Mouse (Mus musculus): ENCODE measurements around the gene Slc9a2.
"Not testable (repeated sequence)": the region's sequence is repeated elsewhere in the genome, so short reads cannot be mapped to it uniquely, and the experiment has no call there.

Gene Slc9a2

DNA sequence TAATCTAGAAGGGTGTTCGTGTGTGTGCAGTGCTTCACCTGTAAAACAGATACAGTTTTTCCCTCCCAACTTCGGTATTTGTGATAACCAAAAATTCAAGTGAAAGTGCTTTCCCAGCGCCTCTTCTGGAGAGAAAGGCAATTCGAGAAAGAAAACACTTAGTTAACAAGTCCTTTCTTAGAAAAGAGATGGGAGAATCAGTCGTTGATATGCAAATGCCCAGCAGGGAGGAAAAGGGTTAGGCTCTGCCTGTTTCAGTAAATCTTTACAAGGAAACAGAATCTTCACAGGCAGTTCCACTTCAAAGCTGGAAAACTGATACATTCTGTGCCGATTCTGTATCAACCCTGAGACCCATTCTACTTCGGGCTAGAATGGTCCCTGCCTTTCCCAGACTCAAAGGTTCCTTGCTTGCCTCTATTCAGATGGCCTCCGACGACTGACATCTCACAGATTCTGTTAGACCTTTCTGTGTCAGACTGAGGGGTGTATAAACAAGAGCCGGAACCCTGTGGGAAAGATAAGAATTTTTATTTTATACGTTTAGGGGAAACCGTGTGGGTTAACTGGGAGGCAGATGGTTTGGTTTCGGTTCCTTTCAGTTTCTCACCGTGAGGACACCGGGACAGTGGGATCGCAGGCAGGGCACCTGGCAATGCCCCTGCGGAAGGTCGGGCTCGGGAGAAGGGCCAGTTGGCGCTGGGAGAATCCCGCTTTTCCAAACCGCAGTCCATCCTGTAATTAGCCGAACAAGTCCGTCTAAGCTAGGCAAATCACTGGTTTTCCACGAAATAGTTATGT is at the start of gene Slc9a2:
Gene Slc9a2 (plus strand): TSS at position 508 of the 801 bp plus-strand sequence.
- DNase-seq (ENCODE audit: low read depth, low spot score), result peak; percentile 48

DNA sequence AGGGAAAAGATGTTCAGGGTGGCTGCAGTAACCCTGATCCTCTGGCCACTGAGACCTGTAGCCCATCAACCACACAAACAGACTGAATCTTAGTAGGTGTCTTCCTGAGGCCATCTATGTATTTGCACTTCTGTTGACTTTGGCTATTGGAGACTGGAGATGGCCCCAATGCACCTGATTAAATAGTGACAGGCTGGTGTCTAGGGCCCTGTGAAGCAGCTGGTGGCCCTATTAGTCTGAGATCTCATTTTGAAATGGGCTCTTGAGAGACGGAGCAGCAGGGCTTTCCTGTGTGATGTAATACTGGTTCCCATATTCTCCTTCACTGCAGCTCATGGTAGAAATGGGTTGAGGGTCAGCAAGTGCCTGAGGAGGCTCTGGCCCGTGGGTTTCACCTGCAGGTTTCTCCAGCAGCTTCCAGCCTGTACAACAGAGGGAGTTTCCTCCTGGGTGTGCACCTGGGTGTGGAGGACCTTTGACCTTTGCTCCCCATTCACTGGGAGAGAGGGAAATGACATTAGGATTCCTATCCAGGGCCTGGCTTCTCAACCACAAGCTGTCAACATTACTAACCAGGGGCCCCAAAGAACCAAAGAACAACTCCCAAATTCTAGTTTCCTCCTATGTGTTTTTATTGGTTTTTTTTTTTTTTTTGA is 47.8 kb upstream of the Slc9a2 start:
- no peak for DNase-seq (ENCODE audit: low read depth, low spot score)

DNA sequence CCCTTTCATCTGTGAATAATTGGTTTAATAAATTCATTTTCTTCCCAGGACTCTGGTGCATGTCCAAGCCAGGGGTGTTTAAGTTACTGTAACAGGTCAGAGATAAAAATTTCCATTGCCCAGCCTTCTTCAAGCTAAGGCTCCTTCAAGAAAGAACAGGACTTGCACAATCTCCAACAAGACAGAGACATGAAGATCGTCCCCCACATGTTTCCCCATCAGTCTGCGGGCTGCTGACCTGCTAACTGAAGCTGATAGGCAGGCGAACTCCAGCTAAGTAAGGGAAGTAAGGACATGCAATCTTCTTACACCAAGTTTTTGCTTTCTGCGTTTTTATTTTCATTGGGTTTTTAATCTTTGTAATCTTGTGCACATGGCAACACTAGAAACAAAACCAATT is 45.8 kb upstream of the Slc9a2 start:
- DNase-seq (ENCODE audit: low read depth, low spot score), result no peak

DNA sequence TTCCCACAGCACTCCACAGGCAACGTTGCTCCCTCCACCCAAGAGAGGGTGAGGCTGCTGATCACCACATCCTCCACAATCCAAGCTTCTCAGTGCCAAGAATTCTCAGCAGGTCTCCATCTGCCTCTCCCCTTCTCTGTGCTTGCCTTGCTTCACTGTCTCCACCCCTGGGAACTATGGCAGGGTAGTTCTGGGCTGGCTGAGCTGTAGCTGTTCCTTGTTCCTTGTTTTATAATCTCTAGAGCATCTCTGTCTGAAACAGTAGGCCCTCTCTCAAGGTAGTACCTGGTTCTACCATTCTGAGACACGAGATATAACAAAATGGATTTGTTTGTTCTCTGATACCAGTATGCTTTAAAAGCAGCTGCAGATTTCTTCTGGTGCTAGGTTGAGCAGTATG is 32.1 kb upstream of the Slc9a2 start:
- DNase-seq (ENCODE audit: low read depth, low spot score), result no peak

GRCm38 (mm10) chr1:40650803-40651497 is 29.4 kb upstream of the Slc9a2 start:
- no peak for DNase-seq (ENCODE audit: low read depth, low spot score)

GRCm38 (mm10) chr1:40657035-40657434 is 23.3 kb upstream of the Slc9a2 start:
- no peak for DNase-seq (ENCODE audit: low read depth, low spot score)

GRCm38 (mm10) chr1:40657978-40658496 is 22.3 kb upstream of the Slc9a2 start:
- DNase-seq (ENCODE audit: low read depth, low spot score), result peak; percentile 80

GRCm38 (mm10) chr1:40659017-40659416 is 21.4 kb upstream of the Slc9a2 start:
- DNase-seq (ENCODE audit: low read depth, low spot score), result peak; percentile 27

DNA sequence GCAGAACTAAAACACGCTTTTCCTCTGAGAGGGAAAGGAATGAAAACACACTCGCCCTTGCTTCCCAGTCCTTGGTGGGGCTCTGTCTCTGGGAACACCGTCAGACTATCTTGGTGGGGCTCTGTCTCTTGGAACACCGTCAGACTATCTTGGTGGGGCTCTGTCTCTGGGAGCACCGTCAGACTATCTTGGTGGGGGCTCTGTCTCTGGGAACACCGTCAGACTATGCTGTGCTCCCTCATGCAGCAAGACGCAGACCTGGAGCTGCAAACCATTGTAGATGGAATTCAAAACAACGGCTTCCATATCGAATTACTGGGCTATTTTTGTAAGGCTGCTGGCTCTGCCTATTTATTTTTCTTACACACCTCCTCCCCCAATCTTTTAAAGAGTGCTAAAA is 20.9 kb upstream of the Slc9a2 start:
- no peak for DNase-seq (ENCODE audit: low read depth, low spot score)

GRCm38 (mm10) chr1:40660838-40661237 is 19.5 kb upstream of the Slc9a2 start:
- no peak for DNase-seq (ENCODE audit: low read depth, low spot score)

DNA sequence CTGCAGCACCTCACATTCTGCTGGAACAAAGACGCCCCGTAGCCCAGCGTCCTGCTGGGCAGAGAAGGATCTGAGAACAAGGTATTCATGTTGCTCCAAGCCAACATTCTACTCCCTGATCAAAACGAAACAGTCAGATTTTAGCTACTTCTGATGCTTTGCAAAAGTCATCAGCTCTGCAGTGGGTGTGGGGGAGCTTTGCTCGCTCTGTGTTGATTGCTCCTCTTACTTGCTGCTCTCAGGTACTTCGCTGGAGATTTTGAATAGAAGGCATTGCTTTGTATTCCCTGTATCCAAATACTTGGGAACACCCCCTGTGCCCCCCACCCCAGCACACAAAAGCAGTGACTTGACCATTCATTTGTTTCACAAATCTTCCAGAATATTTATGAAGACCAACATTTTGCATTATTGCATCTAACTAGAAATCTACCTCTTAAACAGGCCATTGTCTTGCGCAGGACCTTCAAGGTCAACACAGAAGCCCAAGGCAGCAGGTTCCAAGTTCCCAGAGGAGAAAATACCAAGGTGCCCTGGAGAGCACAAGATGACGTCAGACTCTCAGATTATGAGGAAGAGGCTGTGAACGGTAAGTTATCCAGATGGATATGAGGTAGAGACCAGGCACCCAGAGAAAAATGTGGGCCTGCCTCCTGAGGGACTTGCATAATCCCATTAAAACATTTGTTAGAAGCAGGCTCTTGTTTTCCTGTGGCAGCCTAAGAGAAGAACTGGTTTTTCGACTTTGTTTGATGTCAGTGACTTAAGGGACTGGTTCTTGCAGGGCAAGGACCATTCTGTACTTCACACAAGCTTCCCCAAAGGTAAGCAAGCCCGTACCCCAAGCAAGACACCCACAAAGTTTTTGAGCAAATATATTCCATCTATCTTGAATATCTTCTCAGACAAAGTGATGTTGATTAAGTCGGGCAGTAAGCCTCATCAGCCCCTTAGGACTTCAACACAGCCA is 14.7 kb upstream of the Slc9a2 start:
- DNase-seq (ENCODE audit: low read depth, low spot score), result no peak

DNA sequence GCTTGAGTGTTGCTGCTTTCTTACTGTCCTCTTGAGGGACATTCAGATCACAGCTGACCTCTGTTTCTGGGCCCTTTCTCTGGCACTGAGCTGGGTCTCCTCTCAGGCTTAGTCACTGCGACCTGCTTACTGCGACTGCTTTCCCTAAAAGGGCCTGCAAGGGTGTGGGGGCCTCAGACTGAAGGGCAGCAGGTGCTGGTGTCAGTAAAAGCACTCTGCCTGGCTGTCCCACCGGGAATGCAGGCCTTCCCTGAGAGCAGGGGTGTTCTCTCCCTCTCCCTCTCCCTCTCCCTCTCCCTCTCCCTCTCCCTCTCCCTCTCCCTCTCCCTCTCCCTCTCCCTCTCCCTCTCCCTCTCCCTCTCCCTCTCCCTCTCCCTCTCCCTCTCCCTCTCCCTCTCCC is 12.9 kb upstream of the Slc9a2 start:
- DNase-seq (ENCODE audit: low read depth, low spot score), result not testable (repeated sequence)

DNA sequence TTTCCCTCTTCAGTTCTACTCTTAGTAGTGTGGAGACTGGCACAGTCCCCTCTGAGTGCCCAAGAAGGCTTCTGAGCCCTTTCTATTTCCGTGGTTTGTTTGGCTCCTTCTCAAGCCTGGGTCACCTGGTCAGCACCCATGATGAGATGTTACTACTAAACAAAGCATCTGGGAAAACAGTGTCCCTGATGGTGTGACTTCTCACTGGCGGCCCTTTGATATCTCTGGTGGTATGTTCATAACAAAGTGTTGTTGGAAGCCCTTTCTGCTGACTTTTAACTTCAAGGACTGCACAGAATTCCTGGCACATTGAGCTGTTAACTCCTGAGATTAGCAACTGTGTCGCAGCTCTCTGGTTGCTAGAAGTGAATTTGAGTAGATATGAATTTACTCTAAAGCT is 10.3 kb upstream of the Slc9a2 start:
- no peak for DNase-seq (ENCODE audit: low read depth, low spot score)

DNA sequence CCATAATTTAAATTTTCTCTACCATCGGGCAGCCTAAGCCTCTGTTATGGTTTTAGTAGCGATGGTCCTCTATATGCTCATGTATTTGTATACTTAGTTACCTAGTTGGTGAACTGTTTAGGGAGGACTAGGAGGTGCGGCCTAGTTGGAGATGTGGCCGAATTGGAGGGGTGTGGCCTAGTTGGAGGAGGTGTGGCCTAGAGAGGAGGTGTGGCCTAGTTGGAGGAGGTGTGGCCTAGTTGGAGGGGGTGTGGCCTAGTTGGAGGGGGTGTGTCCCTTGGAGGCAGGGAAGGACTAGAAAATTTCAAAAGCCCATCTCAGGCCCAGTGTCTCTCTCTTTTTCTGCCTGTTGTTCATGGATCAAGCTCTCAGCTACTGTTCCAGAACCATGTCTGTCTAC is 8.9 kb upstream of the Slc9a2 start:
- no peak for DNase-seq (ENCODE audit: low read depth, low spot score)

DNA sequence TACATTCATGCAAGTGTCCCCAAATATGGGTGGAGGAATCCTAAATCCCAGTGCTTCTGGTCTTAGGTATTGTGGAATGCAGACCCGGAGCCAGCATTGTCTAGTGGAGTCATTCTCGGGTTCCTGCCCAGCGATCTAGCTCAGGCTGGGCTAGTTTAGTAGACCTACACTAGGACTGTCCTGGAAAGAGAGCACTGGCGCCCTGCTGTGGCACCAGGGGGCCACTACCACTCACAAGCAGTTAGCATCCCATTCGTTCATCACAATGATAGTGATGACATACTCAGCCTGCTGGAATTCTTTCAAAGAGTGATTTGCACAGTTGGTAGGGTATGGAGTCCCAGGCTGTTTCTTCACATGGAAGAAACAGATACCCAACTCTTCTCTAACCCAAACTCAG is 3.1 kb upstream of the Slc9a2 start:
- DNase-seq (ENCODE audit: low read depth, low spot score), result no peak

- peak; percentile 71 for DNase-seq (ENCODE audit: low read depth, low spot score)
Measured at GRCm38 (mm10) chr1:40680868-40681698, 709 bp downstream of the Slc9a2 start.

DNA sequence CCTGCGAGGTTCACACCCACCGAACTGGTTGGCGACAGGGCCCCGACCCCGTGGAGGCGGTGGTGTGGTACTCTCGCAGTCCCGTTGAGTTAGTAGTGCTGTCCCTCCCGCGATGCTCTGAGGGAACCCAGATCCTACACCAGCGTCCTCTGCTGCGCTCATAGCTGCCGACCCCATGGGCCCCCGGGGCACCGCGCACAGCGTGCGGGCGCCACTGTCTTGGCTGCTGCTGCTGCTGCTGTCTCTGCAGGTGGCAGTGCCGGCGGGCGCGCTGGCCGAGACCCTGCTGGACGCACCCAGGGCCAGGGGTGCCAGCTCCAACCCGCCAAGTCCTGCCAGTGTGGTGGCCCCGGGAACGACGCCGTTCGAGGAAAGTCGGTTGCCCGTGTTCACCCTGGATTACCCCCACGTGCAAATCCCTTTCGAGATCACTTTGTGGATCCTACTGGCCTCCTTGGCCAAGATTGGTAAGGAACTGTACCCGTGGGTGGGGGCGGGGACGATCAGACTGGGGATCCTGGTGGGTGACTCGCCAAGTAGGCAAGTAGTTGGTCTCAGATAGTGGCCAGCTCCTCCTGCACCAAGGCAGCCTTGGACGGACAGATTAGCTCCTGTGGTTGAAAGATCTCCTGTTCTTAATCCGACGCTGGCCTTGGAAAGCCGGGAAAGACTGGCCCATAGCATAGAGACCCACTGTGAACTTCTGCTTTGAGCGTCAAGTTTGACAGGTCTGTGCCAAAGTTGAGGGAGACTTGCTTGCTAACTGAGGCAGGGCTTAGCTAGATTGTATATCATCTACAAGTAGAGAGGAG is 1.5 kb downstream of the Slc9a2 start:
- DNase-seq (ENCODE audit: low read depth, low spot score), result peak; percentile 50

DNA sequence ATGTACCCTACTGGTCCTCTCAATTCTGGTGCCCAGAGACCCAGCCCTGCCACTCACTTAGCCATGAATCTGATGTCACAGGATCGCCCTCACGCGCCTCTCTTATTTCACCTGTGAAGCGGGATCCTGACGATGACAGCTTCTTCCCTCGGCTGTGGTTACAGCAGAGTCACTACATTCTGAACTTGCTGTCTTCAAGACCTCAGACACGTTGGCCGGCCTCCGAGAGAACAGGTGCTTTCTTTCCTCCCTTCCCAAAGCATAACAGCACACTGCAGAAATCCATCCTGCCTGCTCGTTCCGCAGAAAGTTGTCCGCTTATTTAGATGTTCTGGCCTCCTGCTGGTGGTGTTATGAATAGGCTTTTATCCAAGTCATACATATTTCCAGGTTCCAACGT is 13.9 kb downstream of the Slc9a2 start:
- DNase-seq (ENCODE audit: low read depth, low spot score), result no peak

DNA sequence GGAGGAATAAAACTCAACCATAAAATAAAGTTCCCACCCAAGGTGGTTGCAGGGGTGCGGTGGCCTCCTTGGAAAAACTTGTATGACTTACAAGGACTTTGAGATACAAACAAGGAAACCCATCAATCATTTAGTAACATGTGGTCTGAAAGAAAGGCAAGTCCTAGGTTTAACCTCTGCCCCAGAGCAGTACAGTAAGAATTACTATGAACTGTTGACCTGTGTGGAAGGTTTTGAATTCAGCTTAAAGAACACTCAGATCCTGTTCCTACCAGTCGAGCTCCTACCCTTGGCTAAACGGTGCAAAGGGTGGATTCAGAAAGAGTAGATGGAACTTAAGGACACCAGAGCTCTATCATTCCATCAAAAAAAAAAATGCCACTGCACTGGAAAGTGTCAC is 16.1 kb downstream of the Slc9a2 start:
- no peak for DNase-seq (ENCODE audit: low read depth, low spot score)

Measured in A20 (cell line).